Mouse (Mus musculus) heart, adult 2 months (tissue): ENCODE measurements around the gene Pdha1. TPM values are rescaled to one million over a fixed set of nuclear protein-coding genes. Genes with fewer than 3 reads are reported as not detected.

Experiments used
- DNase-seq, 2 experiments: peaks; one replicate each; pipeline ENCODE4 v3.0.0; 2021
- H3K27ac ChIP-seq: fragments of 200-600 bp; 2 replicates; pipeline ENCODE4 v1.8.1; 2022
- H3K27me3 ChIP-seq: fragments of 200-500 bp; 2 replicates; pipeline ENCODE4 v1.6.1; 2012; ENCODE audit warnings: mild to moderate bottlenecking, low read length, inconsistent platforms, mixed read lengths; ENCODE audit not compliant: control insufficient read depth, insufficient read depth
- H3K36me3 ChIP-seq: fragments of 200-500 bp; 2 replicates; pipeline ENCODE4 v1.6.1; 2012; ENCODE audit warnings: low read length, inconsistent platforms; ENCODE audit not compliant: control insufficient read depth, insufficient read depth
- H3K4me1 ChIP-seq: fragments of 200-500 bp; 2 replicates; pipeline ENCODE4 v1.6.1; 2011; ENCODE audit warnings: low read length; ENCODE audit not compliant: control insufficient read depth, insufficient read depth
- H3K4me3 ChIP-seq: fragments of 200-600 bp; 2 replicates; pipeline ENCODE4 v1.8.1; 2022
- H3K79me2 ChIP-seq: fragments of 200-500 bp; replicated peaks from 2 replicates; pipeline ENCODE4 v1.6.1; 2012; ENCODE audit warnings: mild to moderate bottlenecking, inconsistent platforms, low read length, moderate library complexity, mixed read lengths; ENCODE audit not compliant: control insufficient read depth, insufficient read depth
- H3K9ac ChIP-seq: fragments of 200-500 bp; 2 replicates; pipeline ENCODE4 v1.6.1; 2012; ENCODE audit warnings: low read depth, mild to moderate bottlenecking, control low read depth, inconsistent platforms, low read length, mixed read lengths
- CTCF ChIP-seq: fragments of 200-600 bp; IDR thresholded peaks from 2 replicates; pipeline ENCODE4 v1.8.1; 2022; ENCODE audit warnings: antibody characterized with exemption, mild to moderate bottlenecking, moderate library complexity
- EP300 ChIP-seq: fragments of 200-500 bp; IDR thresholded peaks from 2 replicates; pipeline ENCODE4 v1.6.1; 2011; ENCODE audit warnings: low read depth, low read length, control low read depth; ENCODE audit not compliant: insufficient read depth
- POLR2A ChIP-seq: fragments of 200-500 bp; IDR thresholded peaks from 2 replicates; pipeline ENCODE4 v1.6.1; 2011; ENCODE audit warnings: mild to moderate bottlenecking, low read depth, low read length, control low read depth; ENCODE audit not compliant: insufficient read depth
- WGBS: fragments of 180-500 bp; shearing (Covaris S2); methylation state at CpG from one replicate; pipeline ENCODE4 v1.1.7; 2018; 5-methylcytosine and 5-hydroxymethylcytosine counted together
- intact Hi-C: fragments of 180-260 bp; cut with DNase I; formaldehyde crosslinking; loops from one replicate; pipeline ENCODE4 v1.15.1; 2025
- long read RNA-seq: library from polyadenylated mRNA; stranded (forward); transcript quantifications from one replicate; pipeline ENCODE4 v2.0.0, GENCODE M21; 2021
- polyA plus RNA-seq: library from polyadenylated mRNA; depleted of rRNA; stranded (reverse); fragments of >200 nt; gene quantifications from 2 replicates; pipeline ENCODE4 v1.2.3, GENCODE M21; 2012; rRNA removed
- total RNA-seq, 2 experiments: library from RNA; stranded (reverse); gene quantifications; 2 replicates each; pipeline ENCODE4 v1.2.3; 2021

The Pdha1 gene
- 1,000 to 10,000 TPM in 1 of 2 experiments, 100 to 1,000 TPM in 1; 973 to 1,220 TPM for total RNA-seq
- polyA plus RNA-seq, result 465 and 602 TPM in 2 replicates
- long read RNA-seq, transcript Pdha1-201 (11 exons, 2,848 nt), result major isoform, 1,342 of 1,426 reads
- long read RNA-seq, partial matches to known transcripts, result 27 of 1,426 reads
- long read RNA-seq, other reads (novel, unspliced or antisense), result 57 of 1,426 reads

DNA sequence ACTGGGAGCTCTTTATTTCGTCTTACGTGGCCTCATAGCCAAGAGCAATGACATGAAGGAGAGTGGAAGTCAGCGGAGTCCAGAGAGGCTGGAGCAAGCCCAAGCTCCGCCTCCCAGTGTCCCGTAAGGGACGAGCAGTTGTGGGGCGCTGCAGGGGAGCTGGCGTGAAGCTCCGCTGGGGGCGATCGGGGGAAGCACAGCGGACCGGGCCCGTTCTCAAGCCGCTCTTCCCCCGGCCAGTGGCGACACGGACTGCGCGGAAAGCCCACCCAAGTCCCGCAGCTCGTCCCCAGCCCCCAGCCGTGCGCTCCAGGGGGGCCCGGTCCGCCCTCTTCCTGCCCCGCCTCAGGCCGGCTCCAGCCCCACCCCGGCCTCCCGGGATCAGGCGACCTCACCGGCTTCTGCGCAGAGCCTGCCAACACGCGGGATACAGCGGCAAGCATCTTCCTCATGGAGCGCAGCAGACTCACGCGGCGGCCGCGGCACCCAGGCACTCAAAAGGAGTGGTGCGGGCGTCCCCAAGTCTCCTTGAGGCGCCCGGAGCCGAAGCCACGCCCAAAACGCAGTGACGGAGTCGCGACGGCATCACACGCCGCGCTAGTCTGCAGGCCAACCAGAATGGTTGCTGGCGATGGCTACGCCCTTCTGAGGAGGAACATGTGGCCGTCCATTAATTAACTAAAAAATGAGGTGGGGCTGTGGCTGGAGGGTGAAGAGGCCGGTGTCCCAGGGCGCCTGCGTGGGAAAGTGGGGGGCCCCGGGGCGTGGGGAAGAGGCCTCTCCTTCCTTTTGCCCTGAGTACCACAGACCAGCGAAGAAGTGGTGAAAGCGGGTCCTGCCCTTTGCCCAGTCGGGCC lies at the start of gene Pdha1:
Pdha1 (minus strand) TSS at position 553 of the 857 bp plus-strand sequence.
- H3K27me3 ChIP-seq, result no peaks in the 10 kb centered on the region
- peaks cover 4% of the 10 kb centered on the region for H3K79me2 ChIP-seq
- peak within 1 kb of the TSS; percentile 71 for H3K4me3 ChIP-seq
- 14% methylated on average over 66 of the region's 67 CpGs for WGBS
- peaks cover 4% of the 10 kb centered on the region for H3K4me1 ChIP-seq
- TF ChIP-seq EP300 (no peak), POLR2A (peak; percentile 61), CTCF (peak; percentile 22)
- peaks cover 4% of the 10 kb centered on the region; the same call in 1 of the 2 replicates for H3K36me3 ChIP-seq
- intact Hi-C loops, result loop anchor here (5.0 to 10.0 kb wide), 4 partner anchors 367 to 854 kb away; partner anchors contain the start of genes Cdkl5, Eif1ax, Phka2 and Rs1
- H3K27ac ChIP-seq, result peak within 1 kb of the TSS; percentile 93
- H3K9ac ChIP-seq, result peak within 1 kb of the TSS; percentile 92
- DNase-seq, result peak; percentile 89 to 92

DNA sequence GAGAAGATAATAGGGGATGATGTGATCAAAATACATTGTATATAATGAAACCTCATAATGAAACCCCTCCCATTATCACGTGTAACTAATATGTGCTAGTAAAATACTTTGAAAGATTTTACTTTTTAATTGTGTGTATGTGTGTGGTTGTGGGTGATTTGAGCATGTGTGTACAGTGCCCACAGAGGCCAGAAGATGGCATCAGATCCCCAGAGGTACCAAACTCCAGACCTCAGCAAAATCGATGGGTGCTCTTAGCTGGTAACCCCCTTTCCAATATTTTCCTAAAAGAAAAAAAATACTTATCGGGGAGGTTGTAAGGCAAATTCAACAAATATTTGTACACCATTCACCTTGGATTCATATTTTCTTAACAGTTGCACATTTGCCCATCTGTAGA lies 40.8 kb upstream of the Pdha1 start:
- Histone ChIP-seq H3K27me3 (no peaks in the 10 kb centered on the region), H3K9ac (no peak overlapping the region), H3K4me3 (no peak overlapping the region), H3K4me1 (no peaks in the 10 kb centered on the region), H3K79me2 (no peaks in the 10 kb centered on the region), H3K36me3 (no peaks in the 10 kb centered on the region), H3K27ac (no peak overlapping the region)
- intact Hi-C loops, result no loop called here
- DNase-seq, result no peak
- WGBS, result 62% methylated on average over 3 of the region's 3 CpGs
- no peak for TF ChIP-seq EP300
- TF ChIP-seq CTCF, result peak; percentile 45
- no peak for TF ChIP-seq POLR2A

GRCm38 (mm10) chrX:160170150-160170549 lies 31.9 kb upstream of the Pdha1 start:
- no peaks in the 10 kb centered on the region for H3K36me3 ChIP-seq
- no peak overlapping the region for H3K9ac ChIP-seq
- intact Hi-C loops, result loop anchor here (1.0 kb wide), 1 partner anchor 17 kb away; no protein-coding TSS in a partner anchor
- TF ChIP-seq EP300 (no peak), POLR2A (no peak), CTCF (peak; percentile 75)
- H3K4me3 ChIP-seq, result no peak overlapping the region
- H3K27ac ChIP-seq, result no peak overlapping the region
- 18% methylated on average over 3 of the region's 3 CpGs for WGBS
- DNase-seq, result peak; percentile 35 to 60
- H3K79me2 ChIP-seq, result no peaks in the 10 kb centered on the region
- H3K27me3 ChIP-seq, result no peaks in the 10 kb centered on the region
- H3K4me1 ChIP-seq, result no peaks in the 10 kb centered on the region

DNA sequence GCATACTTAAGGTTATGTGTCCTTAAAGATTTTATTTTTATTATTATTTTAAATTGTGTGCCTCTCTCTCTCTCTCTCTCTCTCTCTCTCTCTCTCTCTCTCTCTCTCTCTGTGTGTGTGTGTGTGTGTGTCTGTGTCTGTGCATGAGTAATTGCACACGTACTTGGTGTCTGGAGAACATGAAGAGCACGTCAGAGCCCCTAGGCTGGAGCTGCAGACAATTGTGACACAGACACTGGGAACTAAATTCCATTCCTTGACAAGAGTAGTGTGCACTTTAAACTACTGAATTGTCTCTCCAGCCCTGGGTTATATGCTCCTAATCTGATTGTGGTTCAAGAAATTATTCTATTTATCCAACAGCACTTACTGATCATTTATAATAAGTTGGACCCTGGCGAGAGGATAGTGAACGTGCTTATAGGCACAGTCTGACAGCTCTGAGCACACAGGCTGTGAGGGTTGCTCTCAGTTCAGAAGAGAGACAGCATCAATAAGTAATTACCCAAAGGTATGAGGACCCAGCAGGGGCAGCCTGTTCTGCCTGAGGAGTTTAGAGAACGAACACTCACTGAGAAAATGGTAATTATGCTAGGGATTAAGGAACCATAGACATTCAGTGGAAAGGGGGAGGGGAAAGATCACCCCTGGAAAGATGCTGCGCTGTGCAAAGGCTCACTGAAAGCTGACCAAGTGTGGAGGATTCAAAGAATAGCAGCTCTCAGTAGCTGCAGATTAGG lies 28.2 kb upstream of the Pdha1 start:
- no peak overlapping the region for H3K27ac ChIP-seq
- H3K9ac ChIP-seq, result no peak overlapping the region
- intact Hi-C loops, result no loop called here
- 56% methylated on average over 6 of the region's 6 CpGs for WGBS
- no peaks in the 10 kb centered on the region for H3K36me3 ChIP-seq
- no peak for TF ChIP-seq POLR2A
- TF ChIP-seq CTCF, result no peak
- TF ChIP-seq EP300, result no peak
- H3K4me1 ChIP-seq, result no peaks in the 10 kb centered on the region
- no peaks in the 10 kb centered on the region for H3K79me2 ChIP-seq
- no peaks in the 10 kb centered on the region for H3K27me3 ChIP-seq
- no peak overlapping the region for H3K4me3 ChIP-seq
- DNase-seq, result no peak

GRCm38 (mm10) chrX:160164259-160164658 lies 26.0 kb upstream of the Pdha1 start:
- H3K79me2 ChIP-seq, result no peaks in the 10 kb centered on the region
- H3K27me3 ChIP-seq, result no peaks in the 10 kb centered on the region
- no peak for TF ChIP-seq POLR2A
- no peak for TF ChIP-seq EP300
- TF ChIP-seq CTCF, result no peak
- intact Hi-C loops, result no loop called here
- H3K36me3 ChIP-seq, result no peaks in the 10 kb centered on the region
- H3K9ac ChIP-seq, result no peak overlapping the region
- H3K4me3 ChIP-seq, result no peak overlapping the region
- no peak overlapping the region for H3K27ac ChIP-seq
- no peaks in the 10 kb centered on the region for H3K4me1 ChIP-seq
- WGBS, result 75% methylated on average over 3 of the region's 3 CpGs
- DNase-seq, result no peak
